Mouse (Mus musculus) thymus, postnatal 10 days (tissue): ENCODE results near the gene Fpgs.

Experiments
- DNase-seq, 2 experiments: peaks; one replicate each; pipeline ENCODE4 v3.0.0; 2021; ENCODE audit warnings: low spot score in 2 of 2

Gene Fpgs

DNA sequence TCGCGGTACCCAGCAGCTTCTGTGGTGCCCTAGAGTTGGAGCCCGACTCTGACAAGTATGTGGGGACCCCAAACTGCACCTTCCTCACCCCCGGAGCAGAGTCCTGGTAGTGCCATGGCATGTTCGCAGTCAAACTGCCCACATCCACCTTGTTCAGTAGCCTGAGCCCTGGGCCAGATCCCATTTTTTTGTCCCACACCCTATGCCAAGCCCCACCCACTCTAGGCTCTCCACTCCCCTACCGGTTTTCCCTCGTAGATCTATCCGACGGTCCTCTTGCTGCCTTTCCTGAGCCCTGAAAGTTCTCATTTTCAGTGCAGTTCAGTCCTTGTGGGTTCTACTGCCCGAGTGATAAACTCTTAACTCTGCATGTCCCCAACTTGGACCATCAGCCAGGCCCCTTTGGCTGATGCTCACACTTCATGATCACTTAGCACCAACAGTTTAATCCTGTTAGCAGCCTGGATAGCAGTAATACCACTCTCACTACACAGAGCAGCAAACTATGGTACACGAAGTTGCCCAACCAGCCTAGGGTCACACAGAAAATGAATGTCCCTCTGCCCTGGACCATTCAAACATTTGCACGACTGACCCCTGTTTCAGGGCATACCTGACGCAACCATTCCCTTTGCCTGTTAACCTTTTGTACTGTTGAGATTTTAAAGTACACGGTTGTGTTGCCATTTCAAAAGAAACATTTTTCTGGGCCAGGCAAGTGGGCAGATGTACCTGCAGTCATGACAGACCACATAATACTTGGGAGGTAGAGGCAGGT lies 2.8 kb downstream of the Fpgs start:
- DNase-seq, result no peak

GRCm38 (mm10) chr2:32699680-32700079 lies 4.3 kb downstream of the Fpgs start:
- DNase-seq, result no peak

DNA sequence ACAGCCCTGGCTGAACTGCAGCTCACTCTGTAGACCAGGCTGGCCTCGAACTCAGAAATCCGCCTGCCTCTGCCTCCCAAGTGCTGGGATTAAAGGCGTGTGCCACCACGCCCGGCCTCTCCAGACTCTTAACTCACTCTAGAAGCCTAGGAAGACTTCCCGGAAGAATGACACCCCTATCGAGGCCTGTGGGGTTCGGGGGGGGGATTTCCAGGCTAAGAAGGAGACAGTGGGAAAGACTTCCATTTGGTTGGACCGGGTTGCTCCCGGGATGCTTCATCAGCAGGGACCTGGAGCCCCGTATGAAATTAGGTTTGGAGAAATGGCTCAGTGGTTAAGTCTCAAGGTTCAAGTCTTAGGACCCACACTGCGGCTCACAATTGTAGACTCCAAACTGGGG lies 9.3 kb downstream of the Fpgs start:
- no peak for DNase-seq

DNA sequence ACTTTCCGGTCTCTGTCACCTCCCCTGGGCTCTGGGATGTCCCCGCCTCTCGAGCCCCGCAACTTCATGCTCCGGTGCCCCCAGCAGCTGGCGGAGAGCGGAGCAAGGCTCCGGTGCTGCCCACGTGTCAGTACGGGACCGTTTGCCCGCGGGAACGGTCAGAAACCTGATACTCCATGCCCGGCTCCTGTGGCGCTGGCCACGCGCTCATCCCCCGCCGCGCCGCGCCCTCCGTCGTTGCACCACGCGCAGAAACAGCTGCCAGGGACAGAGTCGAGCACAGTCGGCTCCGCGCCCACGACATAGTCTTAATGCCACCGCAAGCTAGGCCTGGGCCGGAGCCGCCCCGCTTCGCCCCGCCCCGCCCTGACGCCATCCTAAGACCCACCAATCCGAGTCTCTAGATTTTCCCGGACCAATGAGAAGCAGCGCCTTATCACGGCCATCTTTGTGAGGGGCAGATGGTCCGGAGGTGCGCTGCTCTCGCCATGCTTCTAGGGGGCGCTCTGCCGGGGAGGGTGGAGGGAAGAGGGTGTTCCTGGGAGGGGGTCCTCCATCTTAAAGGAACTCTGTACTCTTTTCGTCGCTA lies 10.0 kb downstream of the Fpgs start:
- DNase-seq, result peak; percentile 95 to 98

DNA sequence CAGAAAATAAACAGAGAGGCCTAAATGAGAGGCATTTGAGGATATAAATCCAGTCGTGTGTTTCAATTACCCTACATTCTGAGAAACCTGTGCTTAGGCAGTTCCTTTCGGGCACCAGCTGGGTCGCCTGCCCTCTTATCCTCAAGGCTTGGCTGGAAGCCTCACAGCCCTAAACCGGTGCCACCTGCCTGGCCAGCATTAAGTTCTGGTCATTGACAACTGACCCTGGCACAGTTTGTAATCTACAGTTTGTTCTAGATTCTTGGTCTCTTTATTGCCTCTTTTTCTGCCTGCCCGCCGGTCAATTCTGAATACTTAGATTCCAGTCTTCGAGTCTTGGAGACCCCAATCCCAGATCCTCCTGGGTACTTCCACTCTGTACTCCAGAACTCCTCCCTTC lies 10.7 kb downstream of the Fpgs start:
- DNase-seq, result no peak

DNA sequence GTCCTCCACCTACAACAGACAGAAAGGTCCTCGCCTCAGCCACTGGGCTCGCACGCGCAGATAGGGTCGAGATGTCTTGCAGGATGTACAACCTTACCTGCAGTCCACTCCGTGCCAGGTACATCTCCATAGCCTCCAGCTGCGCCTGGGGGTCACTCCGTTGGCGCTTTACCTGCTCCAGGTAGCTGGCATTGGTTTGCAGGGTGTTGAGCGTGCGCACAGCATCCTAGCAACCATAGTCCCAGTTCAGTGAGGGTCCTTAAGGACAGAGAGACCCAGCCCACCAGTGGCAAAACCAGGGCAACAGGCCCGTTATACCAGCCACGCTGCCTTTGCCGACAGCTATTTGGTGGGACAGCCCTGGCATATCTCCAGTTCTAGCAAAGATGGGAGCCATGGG lies 11.4 kb downstream of the Fpgs start:
- no peak for DNase-seq

GRCm38 (mm10) chr2:32691041-32691440 lies 12.9 kb downstream of the Fpgs start:
- DNase-seq, result no peak

GRCm38 (mm10) chr2:32689420-32689819 lies 14.5 kb downstream of the Fpgs start:
- DNase-seq, result peak; percentile 79 to 96

GRCm38 (mm10) chr2:32687562-32687961 lies 16.4 kb downstream of the Fpgs start:
- no peak for DNase-seq

DNA sequence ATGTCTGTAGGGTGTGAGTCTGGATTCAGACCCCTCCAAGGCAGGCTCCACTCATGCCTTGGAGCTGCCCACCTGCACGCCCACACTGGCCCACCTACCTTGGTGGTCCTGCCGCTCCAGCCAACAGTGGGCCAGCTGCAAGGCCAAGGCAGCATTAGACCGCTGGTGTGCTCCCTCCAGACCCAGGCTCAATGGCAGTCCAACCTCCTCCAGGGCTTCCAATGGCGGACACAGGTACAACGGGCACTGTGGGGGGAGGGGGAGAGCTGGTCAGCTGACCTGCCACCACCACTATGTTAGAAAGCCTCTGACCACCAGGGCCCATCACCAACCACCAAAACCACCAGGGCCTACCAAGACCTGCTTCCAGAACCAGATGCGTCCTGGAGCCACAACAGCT lies 17.3 kb downstream of the Fpgs start:
- no peak for DNase-seq

DNA sequence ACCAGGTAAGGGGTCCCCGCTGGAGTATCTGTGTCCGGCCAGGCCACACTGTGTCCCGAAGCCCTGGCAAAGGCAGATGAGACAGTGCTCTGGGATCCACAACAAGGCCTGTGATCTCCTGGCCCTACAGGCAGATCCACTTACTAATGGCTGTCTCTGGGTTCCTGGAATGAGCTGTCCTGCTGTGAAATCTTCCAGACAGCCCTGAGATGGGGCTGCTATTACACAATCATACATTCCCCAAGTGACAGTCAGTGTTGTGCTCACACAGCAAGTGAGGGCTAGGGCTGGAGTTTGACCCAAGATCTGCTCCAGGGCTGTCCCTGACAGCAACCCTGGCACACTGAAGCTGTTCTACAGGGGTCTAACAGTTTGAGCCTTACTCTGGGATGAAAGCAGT lies 18.1 kb downstream of the Fpgs start:
- DNase-seq, result no peak

- no peak for DNase-seq
These were observed 19.1 kb downstream of the Fpgs start for GRCm38 (mm10) chr2:32684681-32685428.

DNA sequence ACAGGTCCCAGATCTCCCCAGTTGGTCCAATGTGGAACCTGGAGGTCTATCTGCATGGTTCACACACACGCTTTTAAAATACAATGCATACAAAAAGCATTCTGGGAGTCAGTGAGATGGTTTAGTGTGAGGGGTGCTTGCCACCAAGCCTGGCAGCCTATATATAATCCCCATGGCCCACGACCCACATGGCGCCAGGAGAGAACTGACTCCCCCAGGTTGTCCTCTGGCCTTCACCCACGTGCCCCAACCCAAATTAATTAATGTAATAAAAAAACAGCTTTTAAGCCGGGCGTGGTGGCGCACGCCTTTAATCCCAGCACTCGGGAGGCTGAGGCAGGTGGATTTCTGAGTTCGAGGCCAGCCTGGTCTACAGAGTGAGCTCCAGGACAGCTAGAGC lies 20.2 kb downstream of the Fpgs start:
- no peak for DNase-seq

DNA sequence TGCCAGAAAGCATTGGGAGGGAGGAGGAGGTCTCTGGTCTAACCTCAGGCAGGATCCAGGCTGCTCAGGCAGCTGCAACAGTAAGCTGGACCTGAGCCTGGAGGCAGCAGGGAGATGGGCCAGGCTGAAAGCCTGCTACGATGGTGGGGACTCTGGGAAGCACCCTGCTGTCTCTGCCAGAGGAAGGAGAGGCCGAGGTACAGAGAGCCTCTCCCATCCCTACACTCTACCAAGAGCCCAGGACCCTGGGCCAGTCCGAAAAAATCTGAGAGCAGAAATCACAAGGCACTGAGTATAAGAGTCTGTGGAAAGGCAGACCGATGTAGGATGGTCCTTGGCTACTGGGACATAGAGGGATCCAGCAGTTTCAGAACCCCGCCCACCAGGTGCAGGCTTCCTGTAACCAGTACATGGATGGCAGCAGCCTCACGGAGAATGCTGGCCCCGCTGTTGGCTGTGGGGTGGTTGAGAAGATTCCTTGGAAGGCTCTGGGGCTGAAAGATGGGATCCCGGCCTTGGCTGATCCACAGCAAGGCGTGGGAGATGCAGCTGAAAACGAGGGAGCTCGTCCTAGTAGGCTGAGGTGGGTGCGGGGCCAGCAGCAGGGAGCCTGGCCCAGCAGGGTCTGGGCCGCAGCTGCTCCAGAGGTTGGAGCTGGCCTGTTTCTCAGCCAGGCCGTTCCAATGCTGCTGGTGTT lies 21.1 kb downstream of the Fpgs start:
- no peak for DNase-seq

DNA sequence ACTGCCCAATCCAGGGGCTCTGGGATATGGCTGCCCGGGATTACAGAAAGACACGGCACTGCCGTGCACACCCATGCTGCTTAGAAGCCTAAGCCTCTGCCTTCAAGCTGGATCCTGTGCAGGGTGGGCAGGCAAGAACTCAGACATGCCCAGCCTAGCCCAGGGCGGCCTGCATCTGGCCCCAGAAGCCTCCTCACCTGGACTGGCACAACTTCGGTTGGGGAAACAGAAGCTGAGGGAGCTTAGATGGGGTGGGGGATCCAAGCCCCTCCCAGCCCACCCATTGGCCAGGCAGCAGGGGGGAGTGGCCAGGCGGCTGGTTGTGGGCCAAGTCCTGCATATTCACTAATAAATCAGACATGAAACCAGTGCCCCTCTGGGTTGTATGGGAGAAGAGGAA lies 22.2 kb downstream of the Fpgs start:
- no peak for DNase-seq

- DNase-seq, result no peak
These were observed 22.8 kb downstream of the Fpgs start for GRCm38 (mm10) chr2:32680961-32681650.

DNA sequence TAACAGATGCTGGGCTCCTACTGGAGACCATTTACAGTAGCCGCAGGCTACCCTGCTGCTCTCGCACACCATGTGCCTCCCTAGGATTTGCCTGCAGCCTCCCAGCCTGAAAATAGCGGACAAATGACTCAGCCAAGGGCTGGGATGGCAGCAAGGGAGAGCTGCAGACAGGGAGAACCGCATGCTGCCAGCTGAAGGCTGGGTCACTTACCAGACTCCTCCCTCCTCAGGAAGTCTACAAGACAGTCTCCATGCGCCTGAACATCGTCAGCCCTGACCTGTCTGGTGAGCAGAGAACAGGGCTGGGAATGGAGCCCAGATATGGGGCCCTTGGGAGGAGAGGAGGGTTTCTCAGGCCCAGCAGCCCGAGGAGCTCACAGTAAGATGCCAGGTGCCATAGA lies 23.9 kb downstream of the Fpgs start:
- DNase-seq, result no peak

- DNase-seq, result no peak
These were observed 26.3 kb downstream of the Fpgs start for GRCm38 (mm10) chr2:32677683-32678082.

DNA sequence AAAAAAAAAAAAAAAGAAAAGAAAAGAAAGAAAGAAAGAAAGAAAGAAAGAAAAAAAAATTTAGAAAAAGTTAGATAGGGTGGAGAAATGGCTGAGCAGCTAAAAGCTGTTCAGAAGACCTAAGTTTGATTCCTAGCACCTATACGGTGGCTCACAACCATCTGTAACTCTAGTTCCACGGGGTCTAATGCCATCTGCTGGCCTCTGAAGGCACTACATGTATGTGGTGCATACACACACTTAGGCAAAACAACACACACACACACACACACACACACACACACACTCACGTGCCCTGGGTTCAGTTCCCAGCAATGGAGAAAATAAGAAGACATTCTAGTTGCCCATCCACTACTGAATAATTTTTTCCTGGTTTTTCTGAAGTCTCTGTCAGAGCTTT lies 27.1 kb downstream of the Fpgs start:
- DNase-seq, result no peak

DNA sequence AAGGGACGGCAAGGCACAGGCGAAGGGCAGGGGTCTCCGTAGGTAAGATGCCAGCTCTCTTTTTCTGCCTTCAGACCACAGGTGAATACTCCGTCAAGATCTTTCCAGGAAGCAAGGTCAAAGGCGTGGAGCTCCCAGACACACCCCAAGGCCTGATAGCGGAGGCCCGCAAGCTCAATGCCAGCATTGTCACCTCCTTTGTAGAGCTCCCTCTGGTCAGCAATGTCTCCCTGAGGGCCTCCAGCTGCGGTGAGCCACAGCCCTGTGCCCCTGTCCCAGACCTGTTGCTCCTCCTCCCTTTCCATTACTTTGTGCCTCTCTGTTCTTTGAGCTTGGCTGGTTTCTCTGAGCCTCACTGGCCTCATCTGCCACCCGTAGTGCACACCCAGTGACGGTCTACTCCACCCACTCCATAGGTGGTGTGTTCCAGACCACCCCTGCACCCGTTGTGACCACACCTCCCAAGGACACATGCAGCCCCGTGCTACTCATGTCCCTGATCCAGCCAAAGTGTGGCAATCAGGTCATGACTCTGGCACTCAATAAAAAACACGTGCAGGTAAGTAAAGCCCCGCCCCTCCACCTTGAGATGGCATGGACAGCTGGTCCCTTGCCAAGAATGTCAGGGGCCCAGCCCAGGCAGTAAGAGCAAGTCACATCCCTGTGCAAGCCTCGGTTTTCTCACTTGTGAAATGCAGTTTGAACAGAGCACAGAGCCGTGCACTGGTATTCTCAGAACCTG lies 30.6 kb downstream of the Fpgs start:
- no peak for DNase-seq
